Mouse (Mus musculus): ENCODE results near the gene Emilin3.
"Not testable (repeated sequence)": the region's sequence is repeated elsewhere in the genome, so short reads cannot be mapped to it uniquely, and the experiment has no call there.

Emilin3 gene

DNA sequence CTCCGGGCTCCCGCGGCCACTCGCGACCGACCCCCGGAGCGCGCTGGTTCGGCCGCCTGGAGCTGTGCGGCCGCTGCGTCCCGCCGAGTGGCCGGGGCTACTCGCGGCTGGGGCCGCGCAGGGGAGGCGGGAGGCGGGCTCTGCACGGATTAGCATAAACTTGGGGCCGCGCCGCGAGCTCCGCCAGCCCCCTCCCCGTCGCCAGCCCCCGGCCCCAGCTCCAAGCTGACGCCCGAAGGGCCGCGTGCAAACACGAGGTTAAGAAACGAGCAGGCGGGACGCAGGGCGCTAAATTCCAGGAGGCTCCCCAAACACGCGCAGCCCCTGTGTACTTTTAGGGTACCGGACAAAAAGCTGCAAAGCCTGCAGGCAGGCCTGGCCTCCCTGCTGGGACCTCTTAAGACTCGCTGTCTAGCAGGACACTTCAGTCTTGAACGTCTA lies at the start of gene Emilin3:
Emilin3 (minus strand) TSS at position 98 of the 441 bp plus-strand sequence.
- no peak for DNase-seq (ENCODE audit: low spot score)

DNA sequence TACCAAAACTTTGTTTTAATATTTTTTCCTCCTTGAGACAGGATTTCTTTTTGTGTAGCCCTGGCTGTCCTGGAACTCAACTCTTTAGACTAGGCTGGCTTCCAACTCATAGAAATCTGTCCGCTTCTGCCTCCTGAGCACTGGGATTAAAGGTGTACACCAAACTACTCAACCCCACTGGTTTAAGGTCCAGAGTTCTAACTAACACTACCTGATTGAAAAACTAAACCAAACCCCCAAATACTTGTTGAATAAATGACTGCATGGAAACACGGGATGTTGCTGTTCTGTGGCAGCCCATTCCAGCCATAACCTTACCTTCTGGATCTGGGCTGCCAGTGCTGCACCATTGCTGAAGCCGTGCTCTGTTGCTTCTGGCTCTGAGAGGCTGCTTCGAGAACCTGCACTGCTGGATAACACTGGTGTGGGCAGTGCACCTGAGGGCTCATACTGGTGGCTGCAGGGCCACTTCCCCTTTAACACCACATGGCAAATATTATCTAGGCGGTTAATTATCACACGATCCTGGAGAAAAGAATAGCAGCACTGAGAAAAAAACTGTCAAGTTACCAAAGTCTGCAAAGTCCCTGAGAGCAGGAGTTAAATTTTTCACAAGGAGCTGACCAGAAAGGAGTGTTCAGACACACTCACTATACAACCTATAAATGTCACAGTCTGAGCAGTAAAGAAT lies 49.0 kb upstream of the Emilin3 start:
- no peak for DNase-seq (ENCODE audit: low spot score)

DNA sequence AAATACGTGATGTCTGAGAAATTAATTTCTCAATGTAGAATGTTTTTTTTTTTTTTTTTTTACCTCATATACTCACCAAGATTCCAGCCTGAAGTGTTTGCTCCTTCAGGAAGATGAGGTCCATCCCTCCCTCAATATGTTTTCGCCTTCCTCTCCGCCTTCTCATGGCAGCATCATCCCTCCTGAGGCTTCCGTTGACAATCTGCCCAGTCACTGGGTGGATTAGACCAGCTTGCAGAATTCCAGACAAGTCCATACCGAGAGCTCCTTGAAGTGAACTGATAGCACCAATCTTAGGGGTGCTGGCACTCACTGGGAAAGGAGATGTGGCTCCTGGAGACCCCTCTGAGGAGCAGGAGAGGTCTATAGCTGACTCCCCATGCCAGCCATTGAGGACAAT lies 47.8 kb upstream of the Emilin3 start:
- DNase-seq (ENCODE audit: low spot score) = no peak

GRCm38 (mm10) chr2:160958737-160959136 lies 46.6 kb upstream of the Emilin3 start:
- no peak for DNase-seq (ENCODE audit: low spot score)

DNA sequence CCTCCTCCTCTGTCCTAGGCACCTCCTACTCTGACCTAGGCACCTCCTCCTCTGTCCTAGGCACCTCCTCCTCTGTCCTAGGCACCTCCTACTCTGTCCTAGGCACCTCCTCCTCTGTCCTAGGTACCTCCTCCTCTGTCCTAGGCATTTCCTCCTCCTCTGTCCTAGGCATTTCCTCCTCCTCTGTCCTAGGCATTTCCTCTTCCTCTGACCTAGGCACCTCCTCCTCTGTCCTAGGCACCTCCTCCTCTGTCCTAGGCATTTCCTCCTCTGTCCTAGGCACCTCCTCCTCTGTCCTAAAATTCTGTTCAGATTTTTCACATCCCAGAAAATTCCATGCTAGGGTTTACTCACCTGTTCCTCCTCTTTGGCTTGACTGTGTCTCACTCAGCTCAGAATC lies 45.7 kb upstream of the Emilin3 start:
- DNase-seq (ENCODE audit: low spot score) = not testable (repeated sequence)

DNA sequence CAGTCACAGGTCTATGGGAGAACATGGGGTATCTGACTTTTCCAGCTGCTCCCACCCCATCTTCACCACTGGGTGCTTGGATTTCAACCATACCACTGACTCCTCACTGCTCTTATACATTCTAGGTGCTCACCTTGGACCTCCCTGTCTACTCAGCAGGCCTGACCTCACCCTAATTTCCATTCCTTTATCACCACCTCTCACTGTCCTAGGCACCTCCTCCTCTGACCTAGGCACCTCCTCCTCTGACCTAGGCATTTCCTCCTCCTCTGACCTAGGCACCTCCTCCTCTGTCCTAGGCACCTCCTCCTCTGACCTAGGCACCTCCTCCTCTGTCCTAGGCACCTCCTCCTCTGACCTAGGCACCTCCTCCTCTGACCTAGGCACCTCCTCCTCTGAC lies 45.2 kb upstream of the Emilin3 start:
- DNase-seq (ENCODE audit: low spot score) = not testable (repeated sequence)

DNA sequence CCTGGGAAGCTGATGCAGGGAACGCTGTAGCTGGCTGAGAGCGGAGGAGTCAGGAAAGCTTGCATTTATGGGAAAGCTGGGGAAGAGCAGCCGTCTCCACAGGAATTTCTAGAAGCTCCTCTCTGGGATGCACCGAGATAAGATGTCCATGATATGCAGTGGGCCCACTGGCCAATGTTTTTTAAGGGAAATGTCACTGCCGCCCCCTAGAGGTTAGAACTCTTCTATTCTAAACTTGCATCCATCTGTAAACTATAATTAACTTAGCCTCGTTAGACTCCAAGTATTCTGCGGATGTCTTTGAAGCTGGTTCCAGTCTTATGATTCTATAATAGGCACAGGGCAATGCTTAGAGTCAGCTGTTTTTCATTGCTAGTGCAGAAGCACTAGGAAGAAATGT lies 43.2 kb upstream of the Emilin3 start:
- DNase-seq (ENCODE audit: low spot score) = no peak

- no peak for DNase-seq (ENCODE audit: low spot score)
Observed at GRCm38 (mm10) chr2:160954541-160954940, 42.4 kb upstream of the Emilin3 start.

DNA sequence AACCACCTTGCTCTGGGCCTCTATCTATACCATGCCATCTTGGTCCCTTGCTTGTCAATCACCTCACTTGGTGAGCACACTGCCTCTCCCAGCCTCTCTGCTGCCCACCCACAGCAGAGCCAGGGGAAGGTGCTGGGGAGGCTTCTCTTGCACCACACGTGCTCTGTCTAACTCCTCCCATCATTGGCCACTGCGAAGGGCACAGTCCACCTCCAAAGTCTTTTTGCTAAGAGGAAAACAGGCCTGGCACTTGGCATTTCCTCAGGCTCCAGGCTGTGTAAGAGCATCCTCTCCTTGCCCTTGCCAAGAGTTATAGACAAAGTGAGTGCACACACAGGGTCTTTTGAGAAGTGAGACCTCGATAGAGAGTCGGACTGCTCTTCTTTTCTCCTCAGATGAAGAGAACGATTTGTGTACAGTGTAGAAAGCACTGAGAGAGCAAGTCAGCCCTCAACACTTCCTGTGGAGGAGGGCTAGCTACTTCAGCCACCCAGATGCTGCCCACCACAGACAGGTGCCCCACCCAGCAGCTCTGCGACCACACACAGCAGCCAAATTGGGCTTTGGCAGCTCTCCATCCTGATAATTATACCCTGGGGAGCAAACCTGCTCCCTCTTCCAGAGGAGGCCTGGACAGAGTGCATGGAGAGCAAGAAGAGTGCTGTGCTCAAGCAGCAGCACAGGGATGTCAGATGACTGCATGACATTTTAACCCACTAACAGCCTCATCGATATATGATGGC lies 41.2 kb upstream of the Emilin3 start:
- DNase-seq (ENCODE audit: low spot score) = no peak

DNA sequence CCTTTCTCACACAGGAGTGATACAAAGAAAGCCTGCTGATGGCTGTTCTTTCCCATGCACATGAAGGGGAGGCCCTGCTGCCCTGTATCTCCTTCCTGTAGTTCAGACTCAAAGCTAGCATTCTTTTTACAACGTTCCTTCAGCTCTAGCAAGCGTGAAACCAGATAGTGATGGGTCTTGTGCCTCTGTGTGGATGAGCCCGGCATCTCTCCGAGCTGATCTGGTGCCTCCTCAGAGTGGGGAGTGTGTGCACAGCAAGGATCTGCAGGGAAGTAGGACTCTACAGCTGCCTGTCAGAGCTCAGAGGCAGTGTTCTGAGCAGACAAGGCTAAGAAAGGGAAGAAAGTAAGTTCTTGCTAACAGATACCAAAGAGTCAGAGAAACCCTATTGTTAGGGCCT lies 39.5 kb upstream of the Emilin3 start:
- DNase-seq (ENCODE audit: low spot score) = no peak

DNA sequence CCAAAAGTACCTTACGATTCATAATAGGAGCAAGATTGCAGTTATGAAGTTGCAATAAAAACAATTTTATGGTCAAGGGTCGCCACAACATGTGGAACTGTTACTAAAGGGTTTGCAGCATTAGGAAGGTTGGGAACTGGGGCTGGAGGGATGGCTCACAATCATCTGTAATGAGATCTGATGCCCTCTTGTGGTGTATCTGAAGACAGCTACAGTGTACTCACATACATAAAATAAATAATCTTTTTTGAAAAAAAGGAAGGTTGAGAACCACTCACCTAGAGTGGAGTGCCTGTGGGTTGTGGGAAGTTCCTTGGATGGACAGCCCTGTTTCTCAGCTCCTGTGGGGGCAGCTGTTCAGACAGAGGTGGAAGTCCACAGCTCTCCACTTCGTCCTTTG lies 30.3 kb upstream of the Emilin3 start:
- DNase-seq (ENCODE audit: low spot score) = no peak

GRCm38 (mm10) chr2:160940930-160941709 lies 29.0 kb upstream of the Emilin3 start:
- DNase-seq (ENCODE audit: low spot score) = no peak

DNA sequence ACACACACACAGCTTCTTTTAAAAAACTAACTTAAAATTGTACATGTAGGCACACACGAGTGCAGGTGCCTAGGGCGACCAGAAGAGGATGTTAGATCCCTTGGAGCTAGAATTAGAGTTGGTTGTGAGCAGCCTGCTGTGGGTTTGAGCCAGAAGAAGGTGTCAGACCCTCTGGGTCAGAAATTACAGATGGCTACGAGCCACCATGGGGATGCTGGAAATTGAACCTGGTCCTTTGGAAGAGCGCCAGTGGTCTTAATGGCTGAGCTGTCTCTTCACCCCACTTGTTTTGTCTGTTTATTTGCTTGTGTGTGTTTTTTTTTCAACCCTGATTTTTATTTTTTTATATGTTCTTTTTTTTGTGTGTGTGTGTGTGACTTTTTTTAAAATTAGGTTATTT lies 22.3 kb upstream of the Emilin3 start:
- no peak for DNase-seq (ENCODE audit: low spot score)

- no peak for DNase-seq (ENCODE audit: low spot score)
Observed at GRCm38 (mm10) chr2:160933890-160934289, 21.8 kb upstream of the Emilin3 start.

- no peak for DNase-seq (ENCODE audit: low spot score)
Observed at GRCm38 (mm10) chr2:160932981-160933380, 20.9 kb upstream of the Emilin3 start.

DNA sequence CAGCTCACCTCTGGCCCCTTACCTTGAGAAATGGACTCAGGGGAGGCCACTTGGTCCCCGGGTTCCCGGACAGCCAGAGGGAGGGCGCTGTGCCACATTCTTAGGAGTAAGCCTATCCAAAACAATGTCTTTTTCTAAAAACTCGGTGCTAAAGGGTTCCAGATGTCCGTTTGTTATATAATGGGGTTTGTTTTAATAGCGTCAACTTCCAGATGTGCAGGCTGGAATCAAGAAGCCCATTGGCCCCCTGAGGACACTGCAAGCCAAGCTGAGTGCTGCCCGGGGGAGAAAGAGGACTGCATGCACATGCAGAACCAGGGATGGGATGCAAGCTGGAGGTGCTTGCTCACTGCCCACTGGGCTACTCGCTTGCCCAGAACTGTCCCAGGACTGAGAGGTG lies 20.2 kb upstream of the Emilin3 start:
- DNase-seq (ENCODE audit: low spot score) = no peak

DNA sequence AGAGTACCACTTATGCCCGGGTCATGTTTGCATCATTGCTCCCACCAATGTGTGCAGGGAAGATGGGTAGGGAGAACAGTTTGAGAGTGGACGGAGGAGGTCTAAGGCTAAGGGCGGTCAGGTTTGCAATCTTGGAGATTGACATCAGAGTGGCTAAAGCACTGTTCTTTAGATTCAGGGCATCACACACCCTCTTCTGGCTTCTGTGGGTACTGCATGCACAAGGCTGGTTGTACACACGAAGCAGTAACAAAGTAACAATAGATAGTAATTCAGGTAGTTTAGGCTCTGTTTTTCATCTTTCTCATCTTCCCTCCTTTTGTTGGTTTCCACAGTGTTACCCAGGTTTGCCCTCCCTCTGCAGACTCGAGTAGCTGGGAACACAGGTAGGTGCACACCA lies 19.2 kb upstream of the Emilin3 start:
- DNase-seq (ENCODE audit: low spot score) = no peak

DNA sequence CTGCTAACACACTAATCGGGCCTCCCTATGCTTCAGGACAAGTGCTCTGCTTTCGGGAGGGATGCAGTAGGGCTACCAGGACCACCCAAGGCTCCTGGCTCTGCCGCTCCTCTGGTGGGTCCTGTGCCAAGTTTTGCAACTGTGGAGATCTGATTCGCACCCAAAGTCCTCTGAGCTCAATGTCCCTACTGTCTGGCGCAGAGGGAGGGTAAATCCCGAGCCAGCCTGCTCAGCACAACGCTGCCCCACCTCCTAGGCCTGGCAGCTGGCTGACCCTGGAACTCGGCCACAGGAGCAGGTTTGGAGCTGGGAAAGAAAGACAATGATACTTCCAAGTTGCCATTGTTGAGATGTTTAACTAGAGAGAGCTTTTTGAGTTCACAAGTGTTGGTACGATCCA lies 13.1 kb upstream of the Emilin3 start:
- DNase-seq (ENCODE audit: low spot score) = no peak

DNA sequence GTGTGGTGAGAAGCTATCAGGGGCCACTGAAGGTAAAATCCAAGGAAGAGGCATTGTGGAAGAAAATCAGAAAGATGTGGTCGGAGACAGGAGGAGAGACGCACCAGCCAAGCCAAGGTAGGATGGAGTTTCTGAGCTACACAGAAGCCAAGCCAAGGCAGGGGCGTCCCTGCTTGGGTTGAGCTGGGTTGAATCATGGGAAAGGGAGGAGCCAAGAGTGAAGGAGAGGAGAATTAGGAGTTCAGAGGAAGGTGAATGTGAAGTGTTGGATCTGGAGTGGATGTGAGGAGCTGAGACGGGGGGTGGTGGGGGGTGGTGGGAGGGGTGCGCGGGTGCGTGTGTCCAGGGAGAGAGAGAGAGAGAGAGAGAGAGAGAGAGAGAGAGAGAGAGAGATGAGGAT lies 9.2 kb upstream of the Emilin3 start:
- DNase-seq (ENCODE audit: low spot score) = no peak

GRCm38 (mm10) chr2:160918930-160919215 lies 6.7 kb upstream of the Emilin3 start:
- DNase-seq (ENCODE audit: low spot score) = no peak

- no peak for DNase-seq (ENCODE audit: low spot score)
Observed at GRCm38 (mm10) chr2:160918154-160918929, 6.2 kb upstream of the Emilin3 start.

- DNase-seq (ENCODE audit: low spot score) = no peak
Observed at GRCm38 (mm10) chr2:160917313-160917712, 5.2 kb upstream of the Emilin3 start.

Measured in ovary, postnatal 14 days (tissue).